Mouse (Mus musculus) kidney, adult 10 weeks (tissue): ENCODE measurements around the gene Sfxn2. TPM values are rescaled to one million over a fixed set of nuclear protein-coding genes. Genes with fewer than 3 reads are reported as not detected.

ENCODE experiments used
- polyA plus RNA-seq: library from polyadenylated mRNA; stranded (reverse); fragments of 350-450 nt; fragmentation: Illumina TruSeq; extraction: RNeasy Lipid Tissue Mini Kit (QIAGEN cat#74804); gene quantifications from one replicate; pipeline ENCODE4 v1.2.3, GENCODE M21; 2014; ENCODE audit warnings: low read depth, low replicate concordance

The Sfxn2 gene
- polyA plus RNA-seq = 49.5 TPM

DNA sequence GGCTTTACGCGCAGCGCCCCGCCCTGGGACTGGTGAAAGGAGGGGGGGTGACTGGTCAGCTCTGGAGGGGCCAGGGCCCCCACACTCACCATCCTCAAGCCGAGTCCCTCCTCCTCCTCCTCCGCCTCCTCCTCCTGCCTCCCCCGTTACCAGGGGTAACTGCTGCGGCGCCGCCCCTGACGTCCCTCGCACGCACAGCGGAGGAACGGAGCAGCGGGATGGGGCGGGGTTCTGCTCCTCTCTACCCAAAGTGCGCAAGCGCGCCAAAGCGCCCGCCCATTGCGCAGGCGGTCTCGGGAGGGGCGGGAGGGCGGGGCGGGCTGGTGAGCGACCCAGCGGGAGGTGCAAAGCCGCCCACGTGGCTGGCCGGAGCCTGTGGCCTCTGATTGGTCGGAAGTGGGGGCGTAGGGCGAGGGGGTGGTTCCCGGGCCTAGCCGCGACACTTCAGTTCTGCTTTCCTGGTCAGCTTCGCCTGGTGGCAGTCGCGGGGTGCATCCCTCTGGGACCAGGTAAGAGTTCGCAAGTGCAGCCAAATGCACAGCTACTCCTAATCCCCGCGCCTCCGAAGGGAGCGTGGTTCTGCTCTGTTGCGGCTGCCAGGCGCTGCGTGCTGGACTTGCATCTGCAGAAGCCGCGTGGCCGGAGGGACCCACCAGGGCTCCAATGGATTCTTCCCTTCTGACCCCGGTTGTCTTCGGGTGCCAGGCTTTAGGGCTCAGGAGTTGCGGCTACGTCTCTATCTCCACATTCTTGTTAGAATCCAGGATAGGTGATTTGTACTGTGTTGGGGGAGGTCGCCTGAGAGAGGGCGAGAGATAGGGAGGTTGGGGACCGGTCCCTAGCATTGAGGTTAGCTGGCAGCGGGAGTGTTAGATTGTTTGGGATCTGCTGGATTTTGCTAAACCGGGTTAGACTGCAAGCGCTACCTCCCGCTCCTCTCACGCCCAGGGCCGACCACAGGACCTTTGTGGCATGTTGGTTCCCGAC, at the start of gene Sfxn2, which contains the start of gene Arl3:
Sfxn2 (plus strand) TSS at position 415 of the 987 bp plus-strand sequence.
Arl3 (minus strand) TSS at position 248 of the 987 bp plus-strand sequence.

DNA sequence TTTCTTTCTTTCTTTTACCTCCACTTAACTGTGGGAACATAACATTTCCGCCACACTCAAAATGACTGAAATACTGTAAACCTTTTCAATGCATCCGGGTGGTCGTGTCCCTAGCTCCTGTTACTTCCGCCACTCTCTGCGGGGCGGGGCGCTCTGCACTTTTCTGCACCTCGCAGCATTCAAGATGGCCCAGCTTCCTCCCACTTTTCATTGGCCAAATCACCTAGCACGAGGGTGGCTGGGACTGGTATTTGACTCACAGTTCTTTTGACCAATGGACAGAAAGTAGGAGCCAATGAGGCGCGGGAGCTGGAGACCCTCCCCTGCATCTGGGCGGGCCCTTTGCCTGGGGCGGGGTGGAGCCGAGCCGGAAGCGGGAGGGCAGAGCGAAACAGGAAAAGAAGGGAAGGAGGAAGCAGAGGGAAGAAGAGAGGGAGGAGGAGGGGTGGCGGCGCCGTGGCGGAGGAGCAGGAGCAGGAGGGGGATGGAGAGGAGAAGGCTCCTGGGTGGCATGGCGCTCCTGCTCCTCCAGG, 25.6 kb downstream of the Sfxn2 start, which contains the start of gene Wbp1l:
Wbp1l (plus strand) TSS at position 365 of the 533 bp plus-strand sequence.

Other genes starting within 250 kb of the Sfxn2 start
- 0.32 TPM for gene Psd, start 246.2 kb upstream of the Sfxn2 start, polyA plus RNA-seq
- gene Fbxl15, start 245.2 kb upstream of the Sfxn2 start, polyA plus RNA-seq = 0.32 TPM
- gene Cuedc2, start 234.7 kb upstream of the Sfxn2 start, polyA plus RNA-seq = 3.5 TPM
- 0.44 TPM for gene Mfsd13a, start 232.2 kb upstream of the Sfxn2 start, polyA plus RNA-seq
- 0.89 TPM for gene 2310034G01Rik, start 223.1 kb upstream of the Sfxn2 start, polyA plus RNA-seq
- 35.0 TPM for gene Actr1a, start 177.6 kb upstream of the Sfxn2 start, polyA plus RNA-seq
- 8.0 TPM for gene Sufu, start 176.5 kb upstream of the Sfxn2 start, polyA plus RNA-seq
- 6.5 TPM for gene Trim8, start 71.7 kb upstream of the Sfxn2 start, polyA plus RNA-seq
- gene Arl3, start 167 bp upstream of the Sfxn2 start, polyA plus RNA-seq = 109 TPM
- gene Wbp1l, start 25.7 kb downstream of the Sfxn2 start, polyA plus RNA-seq = 10.1 TPM
- gene Cyp17a1, start 99.8 kb downstream of the Sfxn2 start, polyA plus RNA-seq = not detected
- gene Borcs7, start 116.5 kb downstream of the Sfxn2 start, polyA plus RNA-seq = 14.7 TPM
- 45.8 TPM for gene As3mt, start 134.1 kb downstream of the Sfxn2 start, polyA plus RNA-seq
- gene Cnnm2, start 188.2 kb downstream of the Sfxn2 start, polyA plus RNA-seq = 9.9 TPM